Mouse (Mus musculus): ENCODE measurements at regions not wholly inside any gene's neighbourhood (a gene's known extent, or its start where the extent isn't known, plus 50 kb on each side); places are given as distances from the start of the nearest gene placed in this dataset.

GRCm38 (mm10) chr6:20290496-20290895 is 924.8 kb upstream of the Kcnd2 start:
- DNase-seq, result peak; percentile 4
